Mouse (Mus musculus): Measurements from ENCODE around the gene Gm1110. TPM values are rescaled to one million over a fixed set of nuclear protein-coding genes. Genes with fewer than 3 reads are reported as not detected.

Gm1110 gene
- polyA plus RNA-seq, 1 experiment from 2014 or later: not detected

Other genes starting within 250 kb of the Gm1110 start
- 0.07 and 0.12 TPM in 2 replicates for gene B3gat1, start 189.4 kb downstream of the Gm1110 start, polyA plus RNA-seq (2015; fragmentation: Nextera tagmentation; extraction: Ambion mirVana)
- 46.1 and 48.5 TPM in 2 replicates for gene Glb1l2, start 116.6 kb downstream of the Gm1110 start, polyA plus RNA-seq (2015; fragmentation: Nextera tagmentation; extraction: Ambion mirVana)
- gene Glb1l3, start 62.2 kb downstream of the Gm1110 start, polyA plus RNA-seq (2015; fragmentation: Nextera tagmentation; extraction: Ambion mirVana): not detected in 2 replicates
- gene Acad8, start 76.5 kb upstream of the Gm1110 start, polyA plus RNA-seq (2015; fragmentation: Nextera tagmentation; extraction: Ambion mirVana): 56.6 and 58.8 TPM in 2 replicates
- 146 and 151 TPM in 2 replicates for gene Thyn1, start 76.6 kb upstream of the Gm1110 start, polyA plus RNA-seq (2015; fragmentation: Nextera tagmentation; extraction: Ambion mirVana)
- gene Vps26b, start 107.0 kb upstream of the Gm1110 start, polyA plus RNA-seq (2015; fragmentation: Nextera tagmentation; extraction: Ambion mirVana): 34.1 and 35.4 TPM in 2 replicates
- 32.2 and 32.8 TPM in 2 replicates for gene Ncapd3, start 107.1 kb upstream of the Gm1110 start, polyA plus RNA-seq (2015; fragmentation: Nextera tagmentation; extraction: Ambion mirVana)
- 81.5 TPM in 2 replicates for gene Jam3, start 232.3 kb upstream of the Gm1110 start, polyA plus RNA-seq (2015; fragmentation: Nextera tagmentation; extraction: Ambion mirVana)